ENCODE assay signal across 10 mouse cellular contexts in the genomic region with DNA sequence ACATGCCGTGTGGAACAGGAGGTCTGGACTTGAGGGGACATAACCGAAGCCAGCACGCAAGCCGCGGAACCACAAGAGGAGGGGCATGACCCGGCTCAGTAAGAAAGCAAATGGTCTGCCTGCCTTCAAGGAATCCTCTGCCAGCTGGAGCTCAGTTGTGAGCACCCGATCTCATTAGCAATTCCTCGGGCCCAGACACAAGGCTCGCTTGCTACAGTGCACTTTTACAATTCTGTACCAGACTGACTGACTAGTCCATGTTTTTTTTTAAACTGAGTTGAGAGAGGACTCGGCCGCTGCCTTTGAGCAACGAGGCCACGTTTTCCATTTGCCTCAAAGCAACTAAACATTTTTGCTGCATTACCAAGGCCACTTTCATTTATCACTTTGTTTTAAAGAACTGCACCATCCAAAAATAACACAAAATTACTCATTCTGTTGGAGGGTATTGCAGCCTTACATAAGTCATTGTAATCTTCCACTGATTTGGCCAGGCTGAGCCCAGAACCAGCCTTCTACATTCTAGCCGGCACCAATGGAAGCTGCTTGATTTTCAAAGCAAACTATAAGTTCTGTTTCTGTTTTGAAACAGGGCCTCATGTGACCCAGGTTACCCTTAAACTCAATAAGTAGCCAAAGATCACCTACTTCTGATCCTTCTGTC.
DNase-seq lines count a peak whose midpoint lies in the region; ATAC-seq lines count a peak whose summit lies in the region.
"Had no signal": no experiment of that assay in that cellular context is flagged by ENCODE, and none has a peak within 500 bp of the region (broad histone marks: within the 10 kb centered on the region; RNA-seq: fewer than 3 reads in every experiment).

No protein-coding gene starts in this region.

- peak; percentile 15 for DNase-seq in hindbrain, embryonic 10.5 days (ENCODE audit: low spot score)
- DNase-seq in adrenal gland, postnatal 14 days: peak; percentile 53
- peak; percentile 15 to 27 for DNase-seq in frontal cortex, postnatal 14 days (ENCODE audit: low spot score in 2 of 2)
- DNase-seq in kidney, postnatal 4 days: peak; percentile 35 to 44
- DNase-seq in lung, postnatal 4 days: peak; percentile 26 to 77
- no peak for DNase-seq in spleen, postnatal 36 days (ENCODE audit: low spot score in 2 of 2)

- no peak overlapping the region for H3K4me2 ChIP-seq in hindbrain, embryonic 13.5 days

- no peak overlapping the region for H3K4me3 ChIP-seq in hindbrain, embryonic 10.5 days
- no peak overlapping the region for H3K4me3 ChIP-seq in hindbrain, embryonic 13.5 days
- H3K4me3 ChIP-seq: erythroblast, embryonic 14.5 days had no signal

- no peaks in the 10 kb centered on the region for H3K27me3 ChIP-seq in hindbrain, embryonic 10.5 days (ENCODE audit: insufficient read depth, poor library complexity, severe bottlenecking)
- no peaks in the 10 kb centered on the region for H3K27me3 ChIP-seq in hindbrain, embryonic 13.5 days

- ATAC-seq in hindbrain, embryonic 13.5 days (ENCODE audit: low FRiP score): no peak
- no peak for ATAC-seq in granulocyte monocyte progenitor cell, adult 5-6 weeks (replicated peaks; ENCODE audit: poor library complexity, severe bottlenecking)

- no peaks in the 10 kb centered on the region for H3K9me3 ChIP-seq in hindbrain, embryonic 10.5 days
- H3K9me3 ChIP-seq in hindbrain, embryonic 13.5 days: no peaks in the 10 kb centered on the region

- no peak overlapping the region; the same call in 1 of the 2 replicates for H3K27ac ChIP-seq in hindbrain, embryonic 10.5 days
- H3K27ac ChIP-seq in hindbrain, embryonic 13.5 days: no peak overlapping the region
- H3K27ac ChIP-seq: macrophage had no signal

- peaks cover 6% of the 10 kb centered on the region; the same call in 1 of the 2 replicates for H3K4me1 ChIP-seq in hindbrain, embryonic 10.5 days (replicated peaks)
- H3K4me1 ChIP-seq in hindbrain, embryonic 13.5 days (replicated peaks): 0 out of 2 replicates have a peak, but pooled peaks cover 4% of the 10 kb centered on the region

- H3K9ac ChIP-seq in hindbrain, embryonic 13.5 days: no peak overlapping the region

- no peaks in the 10 kb centered on the region for H3K36me3 ChIP-seq in hindbrain, embryonic 10.5 days
- H3K36me3 ChIP-seq in hindbrain, embryonic 13.5 days: no peaks in the 10 kb centered on the region

- WGBS in hindbrain, embryonic 10.5 days: 58% methylated on average over 14 of the region's 14 CpGs
- 40% methylated on average over 14 of the region's 14 CpGs for WGBS in hindbrain, embryonic 13.5 days

Comparison
In these comparisons a context has a peak if more than half of its experiments do, and no peak if none do; other contexts are left out.
1. DNase-seq: peak in hindbrain, embryonic 10.5 days (single experiment), adrenal gland, postnatal 14 days (single experiment), frontal cortex, postnatal 14 days (2 of 2), kidney, postnatal 4 days (2 of 2) and lung, postnatal 4 days (2 of 2); none in spleen, postnatal 36 days (0 of 2).